Mouse (Mus musculus): Measurements from ENCODE around the gene Hivep2. TPM values are rescaled to one million over a fixed set of nuclear protein-coding genes. Genes with fewer than 3 reads are reported as not detected.

The Hivep2 gene
- polyA plus RNA-seq, 1 experiment from 2014 or later: 2.5 TPM

GRCm38 (mm10) chr10:14060302-14060701 lies 94.4 kb downstream of the Hivep2 start:
- no peak overlapping the region for H3K9ac ChIP-seq (replicated peaks)
- 81% methylated on average over 2 of the region's 2 CpGs for WGBS
- no peak overlapping the region for H3K4me2 ChIP-seq
- no peak overlapping the region for H3K27ac ChIP-seq
- no peak for ATAC-seq (ENCODE audit: insufficient number of reproducible peaks, insufficient read depth, low FRiP score, low TSS enrichment, low read depth)
- peaks cover 5% of the 10 kb centered on the region; the same call in 1 of the 2 replicates for H3K27me3 ChIP-seq
- H3K36me3 ChIP-seq: no peaks in the 10 kb centered on the region
- H3K4me3 ChIP-seq (replicated peaks): no peak overlapping the region
- H3K4me1 ChIP-seq (replicated peaks): peaks cover 6% of the 10 kb centered on the region
- no peaks in the 10 kb centered on the region for H3K9me3 ChIP-seq

GRCm38 (mm10) chr10:14063226-14063625 lies 97.4 kb downstream of the Hivep2 start:
- H3K27me3 ChIP-seq: 0 out of 2 replicates have a peak, but pooled peaks cover 2% of the 10 kb centered on the region
- 80% methylated on average over 4 of the region's 4 CpGs for WGBS
- H3K4me1 ChIP-seq (replicated peaks): no peaks in the 10 kb centered on the region
- no peaks in the 10 kb centered on the region for H3K36me3 ChIP-seq
- H3K27ac ChIP-seq: no peak overlapping the region
- H3K9me3 ChIP-seq: no peaks in the 10 kb centered on the region
- ATAC-seq (ENCODE audit: insufficient number of reproducible peaks, insufficient read depth, low FRiP score, low TSS enrichment, low read depth): no peak
- H3K4me3 ChIP-seq (replicated peaks): no peak overlapping the region
- H3K9ac ChIP-seq (replicated peaks): no peak overlapping the region
- no peak overlapping the region for H3K4me2 ChIP-seq

- 82% methylated on average over 15 of the region's 15 CpGs for WGBS
- no peak overlapping the region for H3K9ac ChIP-seq (replicated peaks)
- 0 out of 2 replicates have a peak, but pooled peaks cover 2% of the 10 kb centered on the region for H3K27me3 ChIP-seq
- no peaks in the 10 kb centered on the region for H3K9me3 ChIP-seq
- H3K36me3 ChIP-seq: no peaks in the 10 kb centered on the region
- ATAC-seq (ENCODE audit: insufficient number of reproducible peaks, insufficient read depth, low FRiP score, low TSS enrichment, low read depth): no peak
- H3K4me1 ChIP-seq (replicated peaks): no peaks in the 10 kb centered on the region
- no peak overlapping the region for H3K27ac ChIP-seq
- no peak overlapping the region for H3K4me2 ChIP-seq
- H3K4me3 ChIP-seq (replicated peaks): no peak overlapping the region
These were observed 99.0 kb downstream of the Hivep2 start for GRCm38 (mm10) chr10:14064759-14065395.

DNA sequence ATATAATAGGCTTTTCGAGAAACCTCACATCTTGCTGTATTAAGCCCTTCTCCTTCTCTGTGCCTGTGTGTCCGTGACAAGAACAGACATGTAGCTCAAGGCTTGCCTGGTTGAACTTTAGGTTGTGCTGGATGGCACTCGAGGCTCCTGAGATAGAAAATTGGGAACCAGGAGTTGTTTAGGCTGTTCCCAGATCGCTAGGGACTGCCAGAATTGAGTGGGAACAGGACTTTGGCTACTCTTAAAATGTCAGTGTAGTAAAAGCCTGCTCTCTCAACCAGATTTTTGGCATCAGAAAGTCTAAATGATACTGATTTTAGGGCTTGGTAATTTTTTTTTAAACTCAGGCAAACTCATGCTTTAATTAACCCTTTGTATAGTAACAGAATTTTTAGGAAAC lies 101.9 kb downstream of the Hivep2 start:
- no peak overlapping the region for H3K9ac ChIP-seq (replicated peaks)
- ATAC-seq (ENCODE audit: insufficient number of reproducible peaks, insufficient read depth, low FRiP score, low TSS enrichment, low read depth): no peak
- no peak overlapping the region for H3K27ac ChIP-seq
- H3K4me3 ChIP-seq (replicated peaks): no peak overlapping the region
- WGBS: 76% methylated on average over 4 of the region's 4 CpGs
- no peaks in the 10 kb centered on the region for H3K4me1 ChIP-seq (replicated peaks)
- 0 out of 2 replicates have a peak, but pooled peaks cover 2% of the 10 kb centered on the region for H3K27me3 ChIP-seq
- H3K36me3 ChIP-seq: no peaks in the 10 kb centered on the region
- no peaks in the 10 kb centered on the region for H3K9me3 ChIP-seq
- H3K4me2 ChIP-seq: no peak overlapping the region

DNA sequence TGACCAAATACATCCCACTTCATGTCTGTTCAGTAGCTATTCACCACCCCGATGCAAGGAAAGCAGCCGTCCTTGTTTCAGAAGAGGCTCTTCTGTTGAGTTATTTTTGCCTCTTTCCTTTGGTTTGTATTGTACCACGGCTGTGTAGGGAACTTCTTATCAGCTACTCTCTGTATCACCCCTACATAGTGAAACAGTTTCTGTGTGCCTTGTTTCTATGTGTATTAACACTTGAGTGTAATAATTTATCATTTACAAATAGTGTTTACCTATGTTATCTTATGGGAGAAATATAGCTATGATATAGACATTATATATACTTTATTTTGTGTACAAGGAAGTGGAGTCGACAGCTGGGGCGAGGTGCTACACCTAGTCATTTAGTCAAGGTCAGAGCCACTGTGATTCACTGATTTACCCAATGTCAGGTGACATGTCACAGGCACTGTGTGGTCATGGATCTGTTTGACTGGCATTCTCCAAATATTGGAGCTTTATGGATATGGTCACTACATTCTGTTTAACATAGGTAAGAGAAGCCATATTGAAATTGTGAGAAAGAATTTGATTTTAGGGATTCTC lies 104.7 kb downstream of the Hivep2 start:
- H3K4me2 ChIP-seq: no peak overlapping the region
- H3K9ac ChIP-seq (replicated peaks): no peak overlapping the region
- no peaks in the 10 kb centered on the region for H3K9me3 ChIP-seq
- no peak for ATAC-seq (ENCODE audit: insufficient number of reproducible peaks, insufficient read depth, low FRiP score, low TSS enrichment, low read depth)
- no peaks in the 10 kb centered on the region for H3K36me3 ChIP-seq
- H3K27ac ChIP-seq: no peak overlapping the region
- H3K4me3 ChIP-seq (replicated peaks): no peak overlapping the region
- 87% methylated on average over 5 of the region's 5 CpGs for WGBS
- 0 out of 2 replicates have a peak, but pooled peaks cover 3% of the 10 kb centered on the region for H3K27me3 ChIP-seq
- no peaks in the 10 kb centered on the region for H3K4me1 ChIP-seq (replicated peaks)

GRCm38 (mm10) chr10:14072504-14072903 lies 106.6 kb downstream of the Hivep2 start:
- no peak for ATAC-seq (ENCODE audit: insufficient number of reproducible peaks, insufficient read depth, low FRiP score, low TSS enrichment, low read depth)
- WGBS: 83% methylated on average over 3 of the region's 3 CpGs
- Histone ChIP-seq H3K4me2 (no peak overlapping the region), H3K36me3 (no peaks in the 10 kb centered on the region), H3K4me3 (replicated peaks) (no peak overlapping the region), H3K4me1 (replicated peaks) (no peaks in the 10 kb centered on the region), H3K9me3 (no peaks in the 10 kb centered on the region), H3K27ac (no peak overlapping the region), H3K9ac (replicated peaks) (no peak overlapping the region), H3K27me3 (0 out of 2 replicates have a peak, but pooled peaks cover 3% of the 10 kb centered on the region)

DNA sequence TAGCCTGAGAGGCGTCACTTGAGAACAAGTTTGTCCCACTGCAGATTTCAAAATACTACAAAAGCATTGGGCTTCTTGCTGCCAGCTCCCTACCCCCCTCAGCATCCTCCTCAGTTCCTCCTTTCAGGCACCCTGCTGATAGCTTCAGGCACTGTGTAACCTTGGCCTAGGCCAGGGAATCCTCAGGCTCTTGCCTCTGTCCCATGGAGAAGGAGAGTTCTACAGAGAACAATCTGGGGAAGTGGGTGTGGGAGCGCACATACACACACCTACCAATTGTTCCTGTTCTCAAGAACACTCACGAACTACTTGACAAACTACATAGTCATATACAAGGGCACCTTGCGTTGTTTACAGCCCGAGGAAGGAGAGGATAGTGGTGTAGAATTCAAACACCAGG lies 109.9 kb downstream of the Hivep2 start:
- H3K27me3 ChIP-seq: 0 out of 2 replicates have a peak, but pooled peaks cover 3% of the 10 kb centered on the region
- no peak for ATAC-seq (ENCODE audit: insufficient number of reproducible peaks, insufficient read depth, low FRiP score, low TSS enrichment, low read depth)
- no peaks in the 10 kb centered on the region for H3K36me3 ChIP-seq
- H3K9ac ChIP-seq (replicated peaks): no peak overlapping the region
- H3K27ac ChIP-seq: no peak overlapping the region
- H3K4me2 ChIP-seq: no peak overlapping the region
- WGBS: 87% methylated on average over 5 of the region's 5 CpGs
- H3K4me3 ChIP-seq (replicated peaks): no peak overlapping the region
- H3K9me3 ChIP-seq: no peaks in the 10 kb centered on the region
- no peaks in the 10 kb centered on the region for H3K4me1 ChIP-seq (replicated peaks)

GRCm38 (mm10) chr10:14076880-14077279 lies 111.0 kb downstream of the Hivep2 start:
- H3K9me3 ChIP-seq: no peaks in the 10 kb centered on the region
- no peak overlapping the region for H3K9ac ChIP-seq (replicated peaks)
- no peak overlapping the region for H3K27ac ChIP-seq
- no peaks in the 10 kb centered on the region for H3K36me3 ChIP-seq
- no peaks in the 10 kb centered on the region for H3K4me1 ChIP-seq (replicated peaks)
- no peak overlapping the region for H3K4me3 ChIP-seq (replicated peaks)
- 0 out of 2 replicates have a peak, but pooled peaks cover 3% of the 10 kb centered on the region for H3K27me3 ChIP-seq
- H3K4me2 ChIP-seq: no peak overlapping the region
- WGBS: 76% methylated on average over 9 of the region's 9 CpGs
- ATAC-seq (ENCODE audit: insufficient number of reproducible peaks, insufficient read depth, low FRiP score, low TSS enrichment, low read depth): no peak

GRCm38 (mm10) chr10:14080830-14081229 lies 115.0 kb downstream of the Hivep2 start:
- Histone ChIP-seq H3K4me1 (replicated peaks) (no peaks in the 10 kb centered on the region), H3K4me2 (no peak overlapping the region), H3K9ac (replicated peaks) (no peak overlapping the region), H3K27me3 (no peaks in the 10 kb centered on the region), H3K4me3 (replicated peaks) (no peak overlapping the region), H3K9me3 (no peaks in the 10 kb centered on the region), H3K36me3 (no peaks in the 10 kb centered on the region), H3K27ac (no peak overlapping the region)
- 79% methylated on average over 6 of the region's 6 CpGs for WGBS
- ATAC-seq (ENCODE audit: insufficient number of reproducible peaks, insufficient read depth, low FRiP score, low TSS enrichment, low read depth): no peak

DNA sequence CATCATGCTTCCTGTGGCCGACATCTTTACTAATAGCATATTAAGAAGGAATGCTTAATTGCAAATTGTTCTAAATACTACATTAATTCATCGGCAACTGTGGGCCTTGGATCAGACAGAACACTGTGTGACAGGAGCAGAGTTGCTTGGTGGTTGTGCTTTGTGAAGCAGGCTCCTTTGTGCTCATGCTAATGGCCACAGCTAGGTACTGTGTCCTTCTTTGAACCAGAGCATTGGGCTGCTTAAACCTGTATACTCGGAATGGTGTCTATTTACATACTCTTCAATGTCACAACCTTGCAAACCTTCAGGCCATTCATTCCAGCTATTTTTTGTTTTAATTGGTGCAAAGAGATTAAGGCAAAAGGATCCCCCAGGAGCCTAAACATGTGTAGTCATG lies 115.9 kb downstream of the Hivep2 start:
- Histone ChIP-seq H3K4me1 (replicated peaks) (no peaks in the 10 kb centered on the region), H3K36me3 (no peaks in the 10 kb centered on the region), H3K4me3 (replicated peaks) (no peak overlapping the region), H3K9ac (replicated peaks) (no peak overlapping the region), H3K9me3 (no peaks in the 10 kb centered on the region), H3K4me2 (no peak overlapping the region), H3K27me3 (no peaks in the 10 kb centered on the region), H3K27ac (no peak overlapping the region)
- no peak for ATAC-seq (ENCODE audit: insufficient number of reproducible peaks, insufficient read depth, low FRiP score, low TSS enrichment, low read depth)
- WGBS: 76% methylated on average over 3 of the region's 3 CpGs

- Histone ChIP-seq H3K27ac (no peak overlapping the region), H3K36me3 (no peaks in the 10 kb centered on the region), H3K4me2 (no peak overlapping the region), H3K9ac (replicated peaks) (no peak overlapping the region), H3K4me1 (replicated peaks) (no peaks in the 10 kb centered on the region), H3K27me3 (no peaks in the 10 kb centered on the region), H3K9me3 (no peaks in the 10 kb centered on the region), H3K4me3 (replicated peaks) (no peak overlapping the region)
- WGBS: 73% methylated on average over 3 of the region's 3 CpGs
- ATAC-seq (ENCODE audit: insufficient number of reproducible peaks, insufficient read depth, low FRiP score, low TSS enrichment, low read depth): no peak
These were observed 116.4 kb downstream of the Hivep2 start for GRCm38 (mm10) chr10:14082275-14082674.

GRCm38 (mm10) chr10:14085241-14085659 lies 119.4 kb downstream of the Hivep2 start:
- no peaks in the 10 kb centered on the region for H3K9me3 ChIP-seq
- no peaks in the 10 kb centered on the region for H3K4me1 ChIP-seq (replicated peaks)
- WGBS: 81% methylated on average over 12 of the region's 12 CpGs
- H3K36me3 ChIP-seq: no peaks in the 10 kb centered on the region
- H3K4me2 ChIP-seq: no peak overlapping the region
- H3K9ac ChIP-seq (replicated peaks): no peak overlapping the region
- ATAC-seq (ENCODE audit: insufficient number of reproducible peaks, insufficient read depth, low FRiP score, low TSS enrichment, low read depth): no peak
- H3K27ac ChIP-seq: no peak overlapping the region
- no peaks in the 10 kb centered on the region for H3K27me3 ChIP-seq
- no peak overlapping the region for H3K4me3 ChIP-seq (replicated peaks)

Data from limb, embryonic 12.5 days (tissue).